Comparison of ENCODE assay signal across 29 mouse cellular contexts in the genomic region with DNA sequence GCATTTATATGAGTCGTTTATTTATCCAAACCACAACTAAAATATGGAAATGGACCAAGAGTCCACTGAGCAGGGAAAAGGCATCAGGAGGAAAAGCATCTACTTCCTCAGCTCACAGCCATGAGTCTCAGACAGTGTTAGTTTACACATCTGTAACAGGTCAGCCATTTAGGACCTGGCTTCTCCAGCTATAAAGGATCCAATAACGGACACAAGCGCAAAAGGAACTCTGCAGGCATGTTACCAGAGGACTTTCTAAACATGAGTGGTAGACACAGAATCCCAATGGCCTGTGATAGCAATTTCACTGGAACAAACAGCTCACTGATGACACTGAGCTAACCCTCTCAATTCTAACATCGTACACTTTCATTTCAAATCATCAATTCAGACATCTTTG. TPM values are rescaled to one million over a fixed set of nuclear protein-coding genes. Genes with fewer than 3 reads are reported as not detected.
A peak's percentile ranks its signal among the peaks of the same experiment; 100 is the strongest.
DNase-seq lines count a peak whose midpoint lies in the region; ATAC-seq and TF ChIP-seq lines count a peak whose summit lies in the region.
"Had no signal": no experiment of that assay in that cellular context is flagged by ENCODE, and none has a peak within 500 bp of the region (broad histone marks: within the 10 kb centered on the region; RNA-seq: fewer than 3 reads in every experiment).

No protein-coding gene starts in this region.

- no peak overlapping the region for H3K4me2 ChIP-seq in liver, embryonic 13.5 days
- H3K4me2 ChIP-seq: embryonic facial prominence, embryonic 13.5 days; forebrain, embryonic 13.5 days; heart, embryonic 11.5 days; hindbrain, embryonic 12.5 days; hindbrain, embryonic 15.5 days had no signal

- H3K4me1 ChIP-seq in liver, embryonic 13.5 days (replicated peaks): peaks cover 20% of the 10 kb centered on the region
- H3K4me1 ChIP-seq: embryonic facial prominence, embryonic 10.5 days; forebrain, embryonic 10.5 days; forebrain, embryonic 13.5 days; hindbrain, embryonic 12.5 days; hindbrain, embryonic 15.5 days had no signal

- no peak overlapping the region for H3K9ac ChIP-seq in liver, embryonic 13.5 days
- H3K9ac ChIP-seq: embryonic facial prominence, embryonic 13.5 days; forebrain, embryonic 13.5 days; hindbrain, embryonic 12.5 days; hindbrain, embryonic 15.5 days had no signal

- no peak for TF ChIP-seq CTCF in gastrocnemius, adult 2 months (IDR thresholded peaks at IDR 0.05)

- no peaks in the 10 kb centered on the region for H3K9me3 ChIP-seq in liver, embryonic 13.5 days (replicated peaks)
- H3K9me3 ChIP-seq: embryonic facial prominence, embryonic 10.5 days; embryonic facial prominence, embryonic 13.5 days; forebrain, embryonic 10.5 days; forebrain, embryonic 13.5 days; G1E; hindbrain, embryonic 12.5 days; hindbrain, embryonic 15.5 days had no signal

- intact Hi-C loops in gastrocnemius, adult 2 months (cut with DNase I): no loop called here
- intact Hi-C loops in gastrocnemius, postnatal 14 days (cut with DNase I; ENCODE audit: low total_unique reads): no loop called here

- H3K27ac ChIP-seq in gastrocnemius, adult 2 months: peak overlapping the region; percentile 68
- peak overlapping the region; percentile 75 for H3K27ac ChIP-seq in liver, embryonic 13.5 days
- H3K27ac ChIP-seq: embryonic facial prominence, embryonic 10.5 days; embryonic facial prominence, embryonic 13.5 days; forebrain, embryonic 10.5 days; forebrain, embryonic 13.5 days; heart, adult 2 months; hindbrain, embryonic 12.5 days; hindbrain, embryonic 15.5 days had no signal

- H3K4me3 ChIP-seq in gastrocnemius, adult 2 months: no peak overlapping the region
- no peak overlapping the region for H3K4me3 ChIP-seq in liver, embryonic 13.5 days (replicated peaks)
- H3K4me3 ChIP-seq: embryonic facial prominence, embryonic 10.5 days; embryonic facial prominence, embryonic 13.5 days; forebrain, embryonic 10.5 days; forebrain, embryonic 13.5 days; heart, adult 2 months; hindbrain, embryonic 12.5 days; hindbrain, embryonic 15.5 days had no signal

- peak; percentile 27 for DNase-seq in gastrocnemius, adult 2 months
- no peak for DNase-seq in gastrocnemius, postnatal 14 days
- DNase-seq in liver, embryonic 13.5 days: no peak
- no peak for DNase-seq in liver
- peak; percentile 17 for DNase-seq in NIH3T3 (ENCODE audit: low read depth)
- no peak for DNase-seq in testis, postnatal 10 days (ENCODE audit: low spot score)
- no peak for DNase-seq in heart, adult 9 months (ENCODE audit: low spot score in 2 of 2)
- DNase-seq: adrenal gland, adult 8-10 months; adrenal gland, postnatal 25 days; B cell, adult 2 months; cerebellum, adult 11-12 months; cerebellum, adult 8-10 months; cerebellum, postnatal 10 days; cerebellum, postnatal 36 days; embryo, embryonic 11 days; gastrocnemius, postnatal 36 days; heart, adult 2 months had no signal

- H3K36me3 ChIP-seq in liver, embryonic 13.5 days: peaks cover 35% of the 10 kb centered on the region

- WGBS in liver, embryonic 13.5 days (ENCODE audit: insufficient replicate concordance): 84% methylated on average over 4 of the region's 4 CpGs

- ATAC-seq in liver, embryonic 13.5 days (ENCODE audit: low read depth): no peak
- ATAC-seq: activated CD4-positive, CD25-positive, alpha-beta regulatory T cell, adult 4 months; forebrain, embryonic 13.5 days had no signal

- H3K27me3 ChIP-seq in liver, embryonic 13.5 days: no peaks in the 10 kb centered on the region
- H3K27me3 ChIP-seq: CH12.LX; embryonic facial prominence, embryonic 13.5 days; forebrain, embryonic 13.5 days; hindbrain, embryonic 12.5 days; hindbrain, embryonic 15.5 days had no signal

RNA-seq across cellular contexts. Expression of gene March6, which starts 27.9 kb away (rescaled TPM):
- total RNA-seq in gastrocnemius, adult 2 months (2021): 100 to 1,000 TPM; 124 to 131 TPM
- 10 to 100 TPM; 71.2 to 77.3 TPM for total RNA-seq in gastrocnemius, postnatal 14 days (2021)
- polyA plus RNA-seq in liver, embryonic 13.5 days (2015; fragmentation: Nextera tagmentation; extraction: Ambion mirVana): 12.7 and 16.2 TPM in 2 replicates

RNA-seq across cellular contexts. Expression of gene Ropn1l, which starts 49.5 kb away (rescaled TPM):
- total RNA-seq in gastrocnemius, adult 2 months (2021): not detected
- total RNA-seq in gastrocnemius, postnatal 14 days (2021): under 1 TPM; 0.29 to 0.33 TPM
- polyA plus RNA-seq in liver, embryonic 13.5 days (2015; fragmentation: Nextera tagmentation; extraction: Ambion mirVana): 2.1 and 2.3 TPM in 2 replicates
- total RNA-seq: heart, adult 2 months; heart, postnatal 25 days; hematopoietic stem cell, adult 5-6 weeks had no signal

Comparison
In these comparisons a context has a peak if more than half of its experiments do, and no peak if none do; other contexts are left out.
1. DNase-seq: peak in gastrocnemius, adult 2 months (single experiment) and NIH3T3 (single experiment); none in gastrocnemius, postnatal 14 days (single experiment), liver, embryonic 13.5 days (single experiment), liver (single experiment), testis, postnatal 10 days (single experiment) and heart, adult 9 months (0 of 2).